23 mouse cellular contexts compared by ENCODE assay signal in genomic region chr6:38866357-38866756, GRCm38 (mm10). TPM values are rescaled to one million over a fixed set of nuclear protein-coding genes. Genes with fewer than 3 reads are reported as not detected.
DNase-seq lines count a peak whose midpoint lies in the region; ATAC-seq and TF ChIP-seq lines count a peak whose summit lies in the region.
"Had no signal": no experiment of that assay in that cellular context is flagged by ENCODE, and none has a peak within 500 bp of the region (broad histone marks: within the 10 kb centered on the region; RNA-seq: fewer than 3 reads in every experiment).

No protein-coding gene starts in this region.

- no peak for TF ChIP-seq CTCF in intestine, postnatal 0 days (IDR thresholded peaks at IDR 0.05; ENCODE audit: low read depth)
- TF ChIP-seq CTCF in forebrain, postnatal 0 days (IDR thresholded peaks at IDR 0.05; ENCODE audit: low read depth), result no peak

- no peaks in the 10 kb centered on the region for H3K27me3 ChIP-seq in intestine, postnatal 0 days (replicated peaks; ENCODE audit: control insufficient read depth, insufficient read depth, low read length)
- H3K27me3 ChIP-seq in intestine, embryonic 16.5 days (replicated peaks; ENCODE audit: control insufficient read depth, insufficient read depth, low read length), result no peaks in the 10 kb centered on the region
- no peaks in the 10 kb centered on the region for H3K27me3 ChIP-seq in megakaryocyte, embryonic 14.5 days (replicated peaks)
- no peaks in the 10 kb centered on the region for H3K27me3 ChIP-seq in liver, embryonic 13.5 days
- no peaks in the 10 kb centered on the region for H3K27me3 ChIP-seq in forebrain, postnatal 0 days (ENCODE audit: insufficient read depth, low read length)
- H3K27me3 ChIP-seq: heart, embryonic 12.5 days; hindbrain, embryonic 13.5 days; neural tube, embryonic 15.5 days; stomach, embryonic 15.5 days had no signal

- no peaks in the 10 kb centered on the region for H3K9me3 ChIP-seq in intestine, postnatal 0 days (ENCODE audit: control insufficient read depth)
- H3K9me3 ChIP-seq in intestine, embryonic 16.5 days (ENCODE audit: control insufficient read depth, low read length), result no peaks in the 10 kb centered on the region
- H3K9me3 ChIP-seq in megakaryocyte, embryonic 14.5 days, result no peaks in the 10 kb centered on the region
- no peaks in the 10 kb centered on the region for H3K9me3 ChIP-seq in liver, embryonic 13.5 days (replicated peaks)
- H3K9me3 ChIP-seq in forebrain, postnatal 0 days (ENCODE audit: low read length), result no peaks in the 10 kb centered on the region
- H3K9me3 ChIP-seq: heart, embryonic 12.5 days; hindbrain, embryonic 13.5 days; limb, embryonic 10.5 days; neural tube, embryonic 15.5 days; stomach, embryonic 15.5 days had no signal

- no peak for DNase-seq in liver, embryonic 13.5 days
- DNase-seq in cerebellum, adult 8-10 months, result no peak
- no peak for DNase-seq in forebrain, postnatal 0 days
- no peak for DNase-seq in adipocyte (ENCODE audit: low spot score)
- DNase-seq: adrenal gland, adult 2 months; cerebellum, postnatal 14 days; embryo, embryonic 11 days; lung, adult 2 months; right cerebral cortex, postnatal 14 days; thymus, adult 18-20 months had no signal

- ATAC-seq in intestine, postnatal 0 days, result no peak
- no peak for ATAC-seq in intestine, embryonic 16.5 days
- ATAC-seq in megakaryocyte, adult 5-6 weeks (ENCODE audit: poor library complexity, severe bottlenecking), result no peak
- no peak for ATAC-seq in liver, embryonic 13.5 days (ENCODE audit: low read depth)
- ATAC-seq in forebrain, postnatal 0 days, result no peak
- ATAC-seq: forebrain, embryonic 16.5 days; inflammation-experienced regulatory T-cells, adult 6 months; midbrain, embryonic 16.5 days had no signal

- 45% methylated on average over 1 of the region's 1 CpGs for WGBS in intestine, postnatal 0 days
- WGBS in intestine, embryonic 16.5 days, result 65% methylated on average over 1 of the region's 1 CpGs
- WGBS in liver, embryonic 13.5 days (ENCODE audit: insufficient replicate concordance), result 83% methylated on average over 1 of the region's 1 CpGs
- 70% methylated on average over 1 of the region's 1 CpGs for WGBS in forebrain, postnatal 0 days

- peaks cover 14% of the 10 kb centered on the region for H3K4me1 ChIP-seq in intestine, postnatal 0 days (replicated peaks; ENCODE audit: control insufficient read depth, insufficient read depth, low read length)
- H3K4me1 ChIP-seq in intestine, embryonic 16.5 days (ENCODE audit: control insufficient read depth, insufficient read depth, low read length), result peaks cover 39% of the 10 kb centered on the region
- H3K4me1 ChIP-seq in megakaryocyte, embryonic 14.5 days, result peaks cover 77% of the 10 kb centered on the region
- peaks cover 86% of the 10 kb centered on the region for H3K4me1 ChIP-seq in liver, embryonic 13.5 days (replicated peaks)
- H3K4me1 ChIP-seq in forebrain, postnatal 0 days (ENCODE audit: insufficient read depth), result 0 out of 2 replicates have a peak, but pooled peaks cover under 1% of the 10 kb centered on the region

- H3K9ac ChIP-seq in intestine, postnatal 0 days (ENCODE audit: low read depth, low read length), result no peak overlapping the region
- H3K9ac ChIP-seq in intestine, embryonic 16.5 days (ENCODE audit: low read depth, low read length), result no peak overlapping the region
- peak overlapping the region; percentile 46 for H3K9ac ChIP-seq in liver, embryonic 13.5 days
- H3K9ac ChIP-seq in forebrain, postnatal 0 days, result no peak overlapping the region
- H3K9ac ChIP-seq: heart, embryonic 12.5 days; hindbrain, embryonic 13.5 days; neural tube, embryonic 15.5 days; stomach, embryonic 15.5 days had no signal

- no peaks in the 10 kb centered on the region for H3K36me3 ChIP-seq in intestine, postnatal 0 days (ENCODE audit: control insufficient read depth, insufficient read depth)
- H3K36me3 ChIP-seq in intestine, embryonic 16.5 days (ENCODE audit: control insufficient read depth, insufficient read depth, low read length), result no peaks in the 10 kb centered on the region
- peaks cover 55% of the 10 kb centered on the region for H3K36me3 ChIP-seq in megakaryocyte, embryonic 14.5 days (replicated peaks; ENCODE audit: low read length)
- peaks cover 22% of the 10 kb centered on the region for H3K36me3 ChIP-seq in liver, embryonic 13.5 days
- H3K36me3 ChIP-seq in forebrain, postnatal 0 days (ENCODE audit: insufficient read depth), result no peaks in the 10 kb centered on the region
- H3K36me3 ChIP-seq: neural tube, embryonic 15.5 days had no signal

- H3K27ac ChIP-seq in intestine, postnatal 0 days (ENCODE audit: low read depth, low read length), result peak overlapping the region; percentile 24; the same call in 1 of the 2 replicates
- no peak overlapping the region for H3K27ac ChIP-seq in intestine, embryonic 16.5 days (ENCODE audit: low read length)
- H3K27ac ChIP-seq in liver, embryonic 13.5 days, result peak overlapping the region; percentile 64
- no peak overlapping the region for H3K27ac ChIP-seq in forebrain, postnatal 0 days (ENCODE audit: low read depth, low read length)
- H3K27ac ChIP-seq: hindbrain, embryonic 13.5 days; left cerebral cortex, adult 2 months; limb, embryonic 10.5 days; neural tube, embryonic 15.5 days; stomach, embryonic 15.5 days had no signal

- H3K4me2 ChIP-seq in intestine, postnatal 0 days (replicated peaks; ENCODE audit: low read depth), result no peak overlapping the region
- H3K4me2 ChIP-seq in intestine, embryonic 16.5 days (ENCODE audit: low read depth, low read length), result no peak overlapping the region
- H3K4me2 ChIP-seq in liver, embryonic 13.5 days, result peak overlapping the region; percentile 25
- no peak overlapping the region for H3K4me2 ChIP-seq in forebrain, postnatal 0 days (ENCODE audit: low read depth)
- H3K4me2 ChIP-seq: heart, embryonic 12.5 days; hindbrain, embryonic 13.5 days; neural tube, embryonic 15.5 days; stomach, embryonic 15.5 days had no signal

- no peak overlapping the region for H3K4me3 ChIP-seq in intestine, postnatal 0 days (ENCODE audit: low read depth, low read length)
- no peak overlapping the region for H3K4me3 ChIP-seq in intestine, embryonic 16.5 days (ENCODE audit: low read length)
- H3K4me3 ChIP-seq in megakaryocyte, embryonic 14.5 days (replicated peaks), result peak overlapping the region; percentile 38
- no peak overlapping the region for H3K4me3 ChIP-seq in liver, embryonic 13.5 days (replicated peaks)
- H3K4me3 ChIP-seq in forebrain, postnatal 0 days (ENCODE audit: low read depth, low read length), result no peak overlapping the region
- H3K4me3 ChIP-seq: heart, embryonic 12.5 days; hindbrain, embryonic 13.5 days; left cerebral cortex, adult 2 months; limb, embryonic 10.5 days; neural tube, embryonic 15.5 days; stomach, embryonic 15.5 days had no signal

RNA-seq across cellular contexts. Expression of gene Tbxas1, which starts 8.8 kb away (rescaled TPM):
- polyA plus RNA-seq in intestine, postnatal 0 days (2015; fragmentation: Nextera tagmentation; extraction: Ambion mirVana), result 2.1 and 2.9 TPM in 2 replicates
- 4.3 and 4.8 TPM in 2 replicates for polyA plus RNA-seq in intestine, embryonic 16.5 days (2015; fragmentation: Nextera tagmentation; extraction: Ambion mirVana)
- polyA plus RNA-seq in megakaryocyte, embryonic 14.5 days (2012; ENCODE audit: insufficient read depth, low replicate concordance), result 165 and 265 TPM in 2 replicates
- 22.3 and 25.1 TPM in 2 replicates for total RNA-seq in megakaryocyte, adult 5-6 weeks (2015)
- 33.0 and 43.3 TPM in 2 replicates for total RNA-seq in megakaryocyte, adult 5-6 weeks (2017)
- polyA plus RNA-seq in liver, embryonic 13.5 days (2015; fragmentation: Nextera tagmentation; extraction: Ambion mirVana), result 11.4 and 12.2 TPM in 2 replicates
- 1.5 and 1.8 TPM in 2 replicates for total RNA-seq in forebrain, postnatal 0 days (2014; rRNA removed)
- 1.9 and 2.0 TPM in 2 replicates for polyA plus RNA-seq in forebrain, postnatal 0 days (2015; fragmentation: Nextera tagmentation; extraction: Ambion mirVana)

RNA-seq across cellular contexts. Expression of gene Hipk2, which starts 9.6 kb away (rescaled TPM):
- 12.0 and 15.4 TPM in 2 replicates for polyA plus RNA-seq in intestine, postnatal 0 days (2015; fragmentation: Nextera tagmentation; extraction: Ambion mirVana)
- polyA plus RNA-seq in intestine, embryonic 16.5 days (2015; fragmentation: Nextera tagmentation; extraction: Ambion mirVana), result 16.2 and 18.7 TPM in 2 replicates
- polyA plus RNA-seq in megakaryocyte, embryonic 14.5 days (2012; ENCODE audit: insufficient read depth, low replicate concordance), result 102 and 296 TPM in 2 replicates
- 54.5 and 60.9 TPM in 2 replicates for total RNA-seq in megakaryocyte, adult 5-6 weeks (2015)
- 9.5 and 21.8 TPM in 2 replicates for total RNA-seq in megakaryocyte, adult 5-6 weeks (2017)
- 20.1 and 20.4 TPM in 2 replicates for polyA plus RNA-seq in liver, embryonic 13.5 days (2015; fragmentation: Nextera tagmentation; extraction: Ambion mirVana)
- 22.8 and 28.6 TPM in 2 replicates for total RNA-seq in forebrain, postnatal 0 days (2014; rRNA removed)
- polyA plus RNA-seq in forebrain, postnatal 0 days (2015; fragmentation: Nextera tagmentation; extraction: Ambion mirVana), result 7.2 and 17.8 TPM in 2 replicates

Comparison
In these comparisons a context has a peak if more than half of its experiments do, and no peak if none do; other contexts are left out.
1. H3K27ac ChIP-seq: peak in intestine, postnatal 0 days (single experiment) and liver, embryonic 13.5 days (single experiment); none in intestine, embryonic 16.5 days (single experiment) and forebrain, postnatal 0 days (single experiment).
2. RNA of gene Tbxas1, which starts 8.8 kb away (polyA plus RNA-seq): 165 to 265 TPM in megakaryocyte, embryonic 14.5 days; 11.4 to 12.2 TPM in liver, embryonic 13.5 days, 4.3 to 4.8 TPM in intestine, embryonic 16.5 days, 2.1 to 2.9 TPM in intestine, postnatal 0 days and 1.9 to 2.0 TPM in forebrain, postnatal 0 days; every median in the first group is over 10 times any median in the second.